Mouse (Mus musculus) C2C12 (cell line): ENCODE data around the gene Spns2.

Experiments
- CEBPB ChIP-seq: IDR thresholded peaks from one replicate; pipeline ENCODE4 v1.6.1; 2011; ENCODE audit warnings: low read depth, mild to moderate bottlenecking, control low read depth, moderate library complexity
- CTCF ChIP-seq: IDR thresholded peaks from one replicate; pipeline ENCODE4 v1.5.1; 2011; ENCODE audit not compliant: control insufficient read depth, insufficient read depth, insufficient read length
- FOSL1 ChIP-seq: IDR thresholded peaks from one replicate; pipeline ENCODE4 v1.8.0; 2011; ENCODE audit warnings: mild to moderate bottlenecking, low read length; ENCODE audit not compliant: poor library complexity, insufficient read depth, severe bottlenecking

GRCm38 (mm10) chr11:72471381-72471780, 18.3 kb downstream of the Spns2 start:
- TF ChIP-seq CTCF (no peak), FOSL1 (no peak), CEBPB (no peak)
